Mouse (Mus musculus) kidney, adult 9 months (tissue): ENCODE results near the gene Zfand3.

ENCODE experiments used
- DNase-seq: peaks from one replicate; pipeline ENCODE4 v3.0.0; 2022

Gene Zfand3

DNA sequence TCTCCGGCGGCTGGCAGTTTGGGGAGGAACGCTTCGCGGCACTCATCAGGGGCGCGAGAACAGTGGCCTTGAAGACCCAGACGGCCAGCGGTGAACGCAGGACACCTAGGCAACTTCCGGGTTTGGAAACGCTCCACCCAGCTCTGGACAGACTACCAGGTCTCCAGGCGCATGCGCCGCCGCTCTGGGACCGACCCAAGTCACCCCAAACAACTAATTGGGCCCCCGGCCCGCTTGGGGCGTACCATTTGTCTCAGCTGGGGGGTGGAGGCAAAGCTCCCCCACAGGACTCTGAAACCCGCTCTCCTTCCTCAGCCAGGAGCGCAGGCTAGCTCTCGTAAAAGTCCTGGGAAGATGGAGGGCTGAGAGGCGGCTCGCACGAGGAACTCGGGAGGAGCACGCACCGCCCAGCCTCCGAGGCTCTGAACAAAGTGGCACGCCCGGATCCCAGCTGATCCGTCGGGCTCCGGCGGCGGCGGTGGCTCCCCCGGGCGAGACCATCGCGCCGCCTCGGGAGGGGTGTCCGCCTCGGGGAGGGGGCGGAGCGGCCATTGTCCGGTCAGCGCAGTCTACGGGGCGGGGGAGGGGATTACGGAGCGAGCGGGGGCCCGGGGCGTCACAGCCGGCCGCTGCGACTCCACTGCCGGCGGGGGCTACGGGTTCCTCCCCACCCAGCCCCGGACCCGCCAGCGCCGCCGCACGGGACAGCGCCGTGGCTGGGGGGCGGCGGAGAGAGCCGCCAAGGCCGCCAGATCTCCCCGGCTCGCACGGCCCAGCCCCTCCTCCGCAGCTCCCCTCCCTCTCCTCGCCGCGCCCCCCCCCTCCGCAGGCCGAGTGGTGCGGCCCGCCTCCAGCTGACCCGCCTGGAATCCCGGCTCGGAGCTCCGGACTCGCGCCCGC is at the start of gene Zfand3:
Gene Zfand3, plus strand, starts transcription at position 531 of the 900 bp plus-strand sequence.
- DNase-seq = peak; percentile 97

- no peak for DNase-seq
Observed at GRCm38 (mm10) chr17:29955880-29956279, 48.7 kb upstream of the Zfand3 start.

GRCm38 (mm10) chr17:29963730-29964259 is 40.7 kb upstream of the Zfand3 start:
- DNase-seq = no peak

DNA sequence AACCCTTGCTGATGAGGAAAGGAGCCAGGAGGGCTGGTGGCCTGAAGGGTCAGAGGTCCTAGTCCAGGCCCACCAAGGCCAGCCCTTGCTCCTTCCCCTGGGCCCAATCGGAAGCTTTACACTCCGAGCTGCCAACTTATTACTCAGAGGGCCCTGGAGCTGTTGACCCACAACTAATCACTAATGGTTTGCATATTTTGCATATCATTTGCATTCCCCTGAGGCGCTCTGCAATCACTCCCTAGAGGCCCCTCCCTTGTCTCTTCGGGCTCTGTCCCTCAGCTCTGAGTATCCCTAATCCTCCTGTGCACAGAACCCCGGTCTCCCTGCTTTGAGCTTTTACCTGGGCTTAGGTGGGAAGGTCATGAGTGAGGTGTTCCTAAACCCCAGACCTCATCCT is 39.0 kb upstream of the Zfand3 start:
- peak; percentile 20 for DNase-seq

DNA sequence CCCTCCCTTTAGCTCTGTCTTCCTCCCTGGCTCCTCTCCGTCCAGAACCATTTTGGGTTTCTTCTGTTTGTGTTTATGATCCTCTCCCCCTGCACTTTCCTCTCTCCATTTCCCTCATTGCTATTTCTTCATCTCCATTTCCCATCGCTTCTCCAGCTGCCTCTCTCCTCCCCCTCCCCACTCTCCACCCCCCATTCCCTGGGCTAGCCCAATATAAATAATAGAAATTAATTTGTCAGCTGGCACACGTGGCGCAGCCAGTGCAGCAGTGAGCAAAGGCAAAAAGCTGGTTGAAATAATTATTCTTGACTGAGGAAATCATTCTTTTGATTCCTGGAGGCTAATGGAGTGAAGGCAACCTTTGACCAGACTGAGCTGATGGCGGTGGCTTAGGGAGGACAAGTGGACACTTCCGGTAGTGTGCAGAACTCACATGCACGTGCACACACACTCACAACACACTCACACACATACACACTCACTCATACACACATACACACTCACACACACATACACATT is 34.4 kb upstream of the Zfand3 start, which contains the start of gene Mdga1:
Gene Mdga1, minus strand, starts transcription at position 51 of the 519 bp plus-strand sequence.
- DNase-seq = peak; percentile 47

DNA sequence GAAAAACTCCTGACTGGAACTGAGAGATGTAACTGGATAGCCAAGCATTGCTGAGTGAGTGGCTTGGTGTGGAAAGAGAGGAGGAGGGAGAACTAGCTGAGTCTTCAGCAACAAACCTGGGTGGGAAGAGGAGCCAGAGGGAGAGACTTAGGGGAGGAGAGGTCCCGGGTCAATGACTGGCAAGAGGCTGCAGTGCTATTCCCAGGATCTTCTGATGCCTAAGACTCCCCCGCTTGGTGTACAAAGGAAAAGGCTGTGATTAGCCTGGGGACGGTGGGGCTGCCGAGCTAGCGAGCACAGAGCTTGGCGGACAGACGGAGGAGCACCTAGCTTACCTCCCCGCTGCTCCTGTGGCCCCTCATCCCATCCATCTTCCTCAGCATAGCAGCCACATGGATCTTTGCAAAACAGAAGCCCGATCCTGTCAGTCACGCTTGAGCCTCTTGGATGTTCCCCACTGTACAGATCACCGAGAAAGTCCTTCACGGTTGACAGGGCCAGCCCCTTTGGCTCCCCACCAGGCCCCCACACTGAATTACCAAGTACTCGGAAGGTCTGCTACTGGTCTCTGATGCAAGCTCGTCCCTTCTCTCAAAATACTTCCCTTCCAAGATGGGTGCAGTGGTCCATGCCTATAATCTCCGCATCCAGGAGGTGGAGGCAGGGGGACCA is 32.6 kb upstream of the Zfand3 start:
- peak; percentile 73 for DNase-seq

GRCm38 (mm10) chr17:29973226-29973625 is 31.3 kb upstream of the Zfand3 start:
- no peak for DNase-seq

GRCm38 (mm10) chr17:29975731-29976130 is 28.8 kb upstream of the Zfand3 start:
- DNase-seq = peak; percentile 83

GRCm38 (mm10) chr17:29979020-29979419 is 25.5 kb upstream of the Zfand3 start:
- no peak for DNase-seq

DNA sequence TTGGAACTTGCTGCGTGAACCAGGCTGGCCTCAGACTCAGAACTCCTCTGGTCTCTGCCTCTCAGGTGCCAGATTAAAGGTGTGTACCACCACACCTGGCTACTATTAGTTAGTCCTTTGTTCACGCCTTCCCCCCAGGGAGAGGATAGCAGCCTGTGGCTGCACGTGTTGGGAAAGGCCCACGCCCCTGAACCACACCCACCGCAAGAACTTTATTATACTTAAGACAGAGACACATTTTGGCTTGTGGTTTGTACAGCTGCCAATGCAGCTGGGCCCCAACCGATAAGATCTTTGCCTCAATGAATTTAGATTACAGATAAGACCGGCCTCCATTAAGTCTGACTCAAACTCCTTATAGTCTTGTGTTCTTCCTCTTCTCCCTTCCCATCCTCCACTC is 24.7 kb upstream of the Zfand3 start:
- no peak for DNase-seq

GRCm38 (mm10) chr17:29981568-29981967 is 23.0 kb upstream of the Zfand3 start:
- no peak for DNase-seq

DNA sequence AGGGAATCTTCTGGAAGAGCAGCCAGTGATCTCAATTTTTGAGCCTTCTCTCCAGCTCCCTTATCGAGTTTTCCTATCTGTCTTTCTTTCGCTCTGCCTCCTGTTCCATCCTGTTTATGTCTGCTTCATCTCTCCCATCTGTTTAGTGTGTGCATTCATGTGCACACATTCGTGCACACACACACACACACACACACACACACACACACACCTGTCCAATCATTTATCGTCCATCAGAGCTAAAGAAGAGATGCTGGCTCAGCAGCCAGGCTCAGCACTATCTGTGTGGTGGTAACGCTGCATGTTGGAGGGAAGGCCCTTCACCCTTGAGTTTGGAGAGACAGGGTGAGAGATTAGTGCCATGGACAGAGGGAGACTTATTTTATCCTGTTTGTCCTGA is 21.3 kb upstream of the Zfand3 start:
- no peak for DNase-seq

DNA sequence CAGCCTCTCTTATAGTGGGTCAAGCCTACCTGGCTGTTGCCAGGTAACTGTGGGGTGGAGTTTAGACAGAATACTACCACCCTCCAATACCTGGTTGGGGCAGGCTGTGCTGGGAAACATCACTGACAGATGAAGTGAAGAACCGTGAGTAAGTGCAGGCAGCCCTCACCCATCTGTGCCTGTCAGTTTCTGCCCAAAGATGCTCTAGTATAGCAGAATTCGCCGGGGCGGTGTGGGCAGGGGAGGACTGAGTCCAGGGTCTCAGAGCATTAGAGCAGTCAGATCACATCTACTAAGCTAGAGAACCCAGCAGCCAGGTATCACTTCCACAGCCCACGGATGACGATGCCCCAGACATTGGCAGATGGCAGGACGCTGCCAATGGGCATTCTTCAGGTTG is 19.6 kb upstream of the Zfand3 start:
- DNase-seq = no peak

DNA sequence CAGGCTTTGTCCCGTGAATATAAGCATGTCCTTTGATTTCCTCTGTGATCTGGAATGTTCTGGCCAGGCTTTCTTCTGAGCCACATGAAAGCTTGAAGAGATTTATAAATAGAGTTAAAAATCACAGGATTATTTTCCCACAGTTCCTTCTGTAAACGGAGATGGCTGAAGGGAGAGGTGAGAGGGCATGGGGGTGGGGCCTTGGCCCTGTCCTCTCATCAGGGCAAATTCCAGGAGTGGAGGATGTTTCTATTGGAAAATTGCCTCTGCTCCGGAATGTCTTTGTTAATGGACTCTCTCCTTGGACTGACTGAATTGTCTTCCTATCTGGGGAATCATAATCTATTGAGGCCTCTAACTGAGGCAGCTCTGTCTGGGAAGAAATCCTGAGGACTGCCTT is 19.0 kb upstream of the Zfand3 start:
- DNase-seq = peak; percentile 85

DNA sequence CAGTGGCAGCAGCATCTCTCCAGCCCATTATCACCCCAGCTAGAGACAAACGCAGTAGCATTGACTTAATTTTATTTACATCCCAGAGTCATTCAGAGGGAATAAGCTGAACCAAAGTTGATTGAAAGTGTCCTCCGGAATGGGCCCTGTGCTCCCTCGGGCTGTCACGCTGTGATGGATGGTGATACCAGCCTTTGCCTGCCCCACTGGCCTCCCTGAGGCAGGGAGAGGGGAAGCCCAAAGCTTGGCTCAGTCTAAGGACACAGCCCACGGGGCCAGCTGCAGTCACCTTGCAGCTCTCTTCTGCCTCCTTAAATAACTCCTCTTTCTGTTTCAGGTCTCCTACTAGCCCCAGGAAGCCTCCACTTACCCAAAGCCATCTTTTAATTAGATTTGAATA is 16.4 kb upstream of the Zfand3 start:
- no peak for DNase-seq

DNA sequence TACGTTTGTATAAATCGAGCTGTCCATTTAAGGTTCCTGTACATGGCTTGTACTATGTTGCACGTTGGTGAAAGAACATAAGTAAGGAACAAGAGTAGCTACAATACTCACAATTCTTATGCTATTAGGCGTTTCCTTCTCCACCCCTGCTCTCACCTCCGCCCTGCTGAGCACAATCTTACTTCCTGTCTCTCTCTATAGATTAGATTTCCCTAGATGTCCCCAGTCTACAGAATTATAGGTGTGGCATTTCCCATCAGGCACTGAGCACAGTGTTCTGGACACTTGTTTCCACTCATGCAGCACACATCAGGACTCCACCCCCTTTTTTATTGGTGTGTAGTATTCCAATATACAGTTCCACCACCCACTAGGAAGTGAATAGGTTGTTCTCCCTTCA is 14.9 kb upstream of the Zfand3 start:
- DNase-seq = no peak

- no peak for DNase-seq
Observed at GRCm38 (mm10) chr17:29990136-29990535, 14.4 kb upstream of the Zfand3 start.

GRCm38 (mm10) chr17:29990845-29991244 is 13.7 kb upstream of the Zfand3 start:
- no peak for DNase-seq

DNA sequence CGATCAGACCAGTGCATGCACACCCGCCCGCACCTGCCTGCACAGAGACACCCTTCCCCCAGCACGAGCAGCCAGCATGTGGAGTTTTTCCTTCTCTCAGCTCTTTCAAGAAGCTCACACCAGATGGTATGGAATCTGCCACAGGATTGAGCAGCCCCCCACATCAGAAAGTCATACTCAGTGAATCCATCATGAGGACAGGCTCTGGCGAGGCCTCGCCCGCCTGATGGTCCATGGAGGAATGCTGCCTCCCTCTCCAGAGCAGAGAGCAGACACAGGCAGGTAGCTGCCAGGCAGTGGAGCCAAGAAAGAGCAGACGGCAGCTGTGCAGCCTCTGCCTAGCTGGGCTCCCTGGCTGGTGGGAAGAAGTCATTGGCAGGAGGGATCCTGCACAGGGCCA is 11.0 kb upstream of the Zfand3 start:
- DNase-seq = no peak

DNA sequence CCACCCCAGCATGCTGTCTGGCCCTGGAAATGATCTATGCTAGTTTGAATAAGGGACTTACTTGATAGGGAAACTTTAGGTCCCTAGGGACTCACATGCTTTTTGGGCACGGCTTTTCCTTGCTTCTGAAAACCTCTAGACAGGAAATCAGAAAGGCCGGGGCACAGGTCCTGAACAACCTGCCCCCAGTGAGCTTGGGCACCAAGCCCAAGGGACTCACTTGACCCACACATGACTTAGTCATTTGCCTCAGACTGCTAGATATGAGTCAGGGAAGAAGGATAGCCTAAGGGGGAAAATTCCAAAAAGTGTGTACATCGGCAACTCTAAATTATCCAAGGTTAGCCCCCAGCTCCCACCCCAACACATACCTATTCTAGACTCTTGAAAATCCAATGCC is 10.5 kb upstream of the Zfand3 start:
- peak; percentile 54 for DNase-seq

- no peak for DNase-seq
Observed at GRCm38 (mm10) chr17:29994459-29994858, 10.1 kb upstream of the Zfand3 start.

GRCm38 (mm10) chr17:29995986-29996385 is 8.5 kb upstream of the Zfand3 start:
- DNase-seq = no peak

DNA sequence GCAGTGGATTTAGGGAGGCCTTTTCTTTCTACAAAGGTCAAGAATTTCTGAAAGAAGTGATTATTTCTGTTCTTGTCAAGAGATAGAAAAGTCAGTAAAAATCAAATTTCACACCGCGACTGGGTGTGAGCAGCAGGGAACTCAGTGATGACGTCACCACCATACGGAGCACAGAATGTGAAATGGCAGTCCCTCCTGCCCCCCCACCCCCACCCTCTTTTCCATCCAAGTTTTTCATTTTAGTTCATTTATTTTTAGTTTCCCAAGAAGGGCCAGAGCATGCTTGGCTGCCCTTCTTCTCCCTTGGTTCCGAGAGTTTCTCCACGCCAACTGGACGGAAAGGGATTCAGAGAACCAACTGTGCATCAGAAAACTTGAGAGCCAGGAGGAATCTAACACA is 6.8 kb upstream of the Zfand3 start:
- DNase-seq = no peak
